Mouse (Mus musculus) lung, postnatal 10 days (tissue): ENCODE measurements at regions not wholly inside any gene's neighbourhood (a gene's known extent, or its start where the extent isn't known, plus 50 kb on each side); places are given as distances from the start of the nearest gene placed in this dataset.

ENCODE experiments used
- DNase-seq: peaks from one replicate; pipeline ENCODE4 v3.0.0; 2021

DNA sequence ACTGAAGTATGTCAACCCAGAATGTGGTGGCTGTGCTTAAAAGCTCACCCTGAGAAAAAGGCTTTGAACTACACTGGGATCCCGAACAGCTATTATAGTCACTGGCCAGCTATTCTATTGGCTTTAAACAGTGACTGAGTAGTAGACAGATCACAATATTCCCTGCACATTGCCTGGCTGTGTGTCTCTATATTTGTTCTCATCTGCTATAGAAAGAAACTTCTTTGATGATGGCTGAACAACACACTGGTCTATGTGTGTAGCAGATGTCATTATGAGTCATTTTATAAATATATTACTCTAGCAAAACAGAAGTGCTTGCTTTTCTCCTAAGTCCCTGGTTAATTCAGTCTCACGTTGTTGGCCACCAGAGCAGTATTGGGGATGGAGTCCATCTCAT lies 152.1 kb upstream of the Slco6d1 start:
- DNase-seq, result no peak

DNA sequence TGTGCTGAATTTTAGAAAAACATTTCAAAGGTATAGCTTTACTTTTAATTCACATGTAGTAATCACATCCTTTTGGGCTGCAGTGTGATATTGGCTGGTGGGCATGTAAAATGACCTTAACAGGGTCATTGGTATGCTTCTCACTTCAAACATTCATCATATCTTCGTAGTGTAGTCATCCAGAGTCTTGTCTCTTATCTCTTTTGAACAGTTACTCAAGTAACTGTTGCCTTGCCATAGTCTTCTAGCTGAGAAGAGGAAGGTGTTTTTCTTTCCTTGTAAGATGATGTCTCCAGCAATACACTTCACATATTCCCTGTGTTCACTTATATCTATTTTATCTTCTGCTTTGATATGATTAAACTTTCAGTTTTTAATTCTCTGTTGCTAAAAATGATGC lies 150.7 kb upstream of the Slco6d1 start:
- DNase-seq, result no peak

DNA sequence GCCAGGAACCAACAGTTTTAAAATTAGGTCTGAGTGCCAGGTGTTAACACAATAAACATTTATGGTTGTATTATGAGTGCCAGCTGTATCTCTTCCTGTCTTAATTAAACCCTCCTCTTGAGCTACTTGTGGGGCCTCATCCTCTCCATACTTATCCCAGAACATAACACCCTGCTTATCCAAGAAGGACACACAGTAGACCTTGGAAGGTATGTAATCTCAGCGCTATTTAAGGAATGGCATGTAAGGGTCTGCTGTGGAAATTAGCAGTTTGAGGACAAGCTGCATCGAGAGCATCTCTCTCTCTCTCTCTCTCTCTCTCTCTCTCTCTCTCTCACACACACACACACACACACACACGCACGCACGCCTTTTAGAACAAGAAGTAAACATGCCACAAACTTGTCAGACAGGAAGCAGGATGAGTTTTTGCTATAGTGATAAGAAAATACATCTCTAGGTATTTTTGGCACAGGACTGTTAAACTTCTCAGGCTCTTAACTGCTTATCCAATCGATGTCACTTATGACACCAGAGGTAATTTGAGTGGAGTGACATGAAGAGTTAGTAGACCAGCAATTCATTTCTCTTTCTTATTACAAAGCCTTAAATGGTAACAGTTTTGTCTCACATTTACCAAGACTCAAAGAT lies 146.8 kb upstream of the Slco6d1 start:
- DNase-seq, result no peak

DNA sequence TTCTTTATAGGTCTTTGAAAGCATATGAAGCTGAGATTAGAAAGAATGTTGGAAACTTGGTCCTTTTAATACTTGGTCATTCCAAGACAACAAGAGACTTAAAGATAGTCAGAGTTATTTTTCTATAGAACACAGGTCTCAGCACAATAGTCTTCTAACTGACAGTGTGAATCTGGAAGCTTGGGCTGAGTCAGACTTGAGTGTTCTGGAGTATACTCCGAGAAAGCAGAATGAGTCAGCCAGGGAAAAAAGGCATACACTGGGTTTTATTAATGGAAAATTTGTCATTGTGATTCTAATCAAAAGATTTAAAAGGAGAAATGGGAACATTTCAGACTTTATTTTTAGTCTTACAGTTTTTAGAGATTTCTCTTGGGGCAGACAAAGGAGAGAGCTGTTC lies 145.4 kb upstream of the Slco6d1 start:
- no peak for DNase-seq

DNA sequence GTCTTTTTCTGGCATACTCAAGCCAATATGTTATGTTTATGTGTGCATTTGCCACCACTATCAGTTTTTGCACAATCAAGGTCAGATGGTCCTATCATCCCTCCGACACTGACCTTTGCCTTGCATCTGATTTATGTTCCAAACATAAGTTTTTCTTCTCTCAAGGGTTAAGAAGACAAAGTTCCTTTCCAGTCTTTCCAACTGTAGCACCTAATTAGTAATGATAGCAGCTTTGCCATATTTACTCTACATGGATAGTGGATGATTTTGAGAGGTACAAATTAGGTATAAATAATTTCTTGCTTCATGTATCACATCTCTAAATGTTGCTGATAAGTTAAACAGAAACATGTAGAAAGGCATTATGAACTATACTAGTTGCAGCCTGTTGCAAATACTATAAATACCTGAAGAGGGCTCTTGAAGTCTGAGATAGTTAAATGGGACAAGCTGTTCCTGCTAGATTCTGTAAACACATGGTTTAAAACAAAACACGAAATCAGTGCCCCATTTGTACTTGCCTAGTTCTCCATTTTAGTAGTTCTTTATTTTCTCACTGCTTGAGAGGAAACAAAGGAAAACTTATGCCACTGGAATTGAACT lies 141.4 kb upstream of the Slco6d1 start:
- DNase-seq, result peak; percentile 4

DNA sequence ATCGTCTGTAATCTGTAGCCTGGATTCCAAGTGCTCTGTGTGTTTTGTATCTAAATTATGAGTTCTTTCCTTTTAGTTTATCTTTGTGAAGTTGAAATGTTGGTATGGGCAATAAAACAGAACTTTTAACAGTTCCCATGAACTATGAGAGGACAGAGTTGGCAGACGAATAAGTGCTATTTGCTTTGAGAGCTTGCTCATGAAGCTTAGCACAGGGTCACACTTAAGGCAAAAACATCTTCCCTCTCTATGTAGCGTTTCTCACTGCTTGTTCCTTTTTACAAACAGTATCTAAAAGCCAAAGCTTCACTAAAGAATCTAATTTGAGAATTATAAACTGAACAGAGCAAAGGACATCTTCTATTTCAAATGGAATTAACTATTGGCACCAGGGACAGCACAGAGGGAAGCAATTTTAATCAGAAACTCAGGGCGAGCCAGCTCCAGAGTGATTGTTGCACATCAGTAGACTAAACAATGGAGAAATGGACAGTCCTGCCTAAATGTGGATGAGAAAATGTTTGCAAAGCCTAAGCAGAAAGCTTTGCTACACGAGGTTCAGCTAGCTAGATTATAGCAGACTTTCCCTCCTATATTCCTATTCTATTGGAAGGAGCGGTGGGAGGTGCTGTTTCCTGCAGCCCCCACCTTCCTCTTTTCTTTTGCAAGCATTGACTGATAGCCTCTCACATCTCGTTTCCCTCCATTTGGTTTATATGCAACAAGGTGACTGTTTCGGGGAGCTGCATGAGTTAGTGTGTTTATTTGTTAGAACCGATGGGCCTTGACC lies 140.5 kb upstream of the Slco6d1 start:
- DNase-seq, result peak; percentile 46

DNA sequence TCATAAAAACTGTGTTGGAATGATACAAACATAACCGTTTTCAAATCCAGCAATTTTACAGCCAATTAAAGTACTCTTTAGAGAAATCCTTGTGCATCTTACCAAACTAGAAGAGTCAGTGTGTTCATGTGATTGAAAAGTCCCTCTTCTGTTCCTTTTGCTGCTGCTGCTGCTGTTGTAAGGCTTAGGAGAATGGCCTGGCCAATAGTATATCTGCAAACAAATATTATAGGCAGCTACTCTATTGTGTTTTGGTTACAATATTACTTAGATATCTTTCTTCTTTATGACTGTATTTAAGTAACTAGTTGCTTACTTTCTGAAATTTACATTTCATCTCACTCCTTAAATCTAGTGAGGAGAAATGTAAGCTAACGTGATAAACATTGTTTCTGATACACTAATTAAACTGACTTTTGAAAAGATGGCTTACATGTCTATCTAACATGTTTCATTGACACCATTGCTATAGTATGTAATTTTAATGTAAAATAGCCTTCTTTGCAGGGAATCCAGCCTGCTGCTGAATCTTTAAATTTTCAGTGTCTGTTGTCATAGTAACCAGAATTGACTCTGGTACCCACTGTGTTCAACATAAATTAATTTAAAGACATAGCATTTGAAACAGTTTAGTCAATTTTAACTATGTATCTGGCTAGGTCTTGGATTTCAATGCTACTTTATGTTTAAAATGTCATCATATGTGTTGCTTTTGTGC lies 139.7 kb upstream of the Slco6d1 start:
- DNase-seq, result no peak

DNA sequence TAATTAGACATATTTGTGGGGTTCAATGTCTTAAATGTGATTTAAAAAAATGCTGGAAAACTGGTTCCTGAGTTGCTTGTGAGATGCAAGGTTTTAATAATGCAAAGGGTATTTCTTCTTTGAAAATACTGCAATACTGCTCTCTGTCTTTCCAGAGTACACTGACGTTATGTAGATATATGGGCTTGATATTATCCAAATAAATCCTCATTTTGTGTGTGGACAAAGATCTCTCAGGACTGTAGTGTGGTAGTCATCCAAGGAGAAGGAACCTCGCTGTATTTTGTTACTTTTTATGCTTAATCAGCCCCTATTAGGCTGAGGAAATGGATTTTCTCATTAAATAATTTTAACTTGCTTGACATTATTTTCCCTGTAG lies 139.2 kb upstream of the Slco6d1 start:
- no peak for DNase-seq

DNA sequence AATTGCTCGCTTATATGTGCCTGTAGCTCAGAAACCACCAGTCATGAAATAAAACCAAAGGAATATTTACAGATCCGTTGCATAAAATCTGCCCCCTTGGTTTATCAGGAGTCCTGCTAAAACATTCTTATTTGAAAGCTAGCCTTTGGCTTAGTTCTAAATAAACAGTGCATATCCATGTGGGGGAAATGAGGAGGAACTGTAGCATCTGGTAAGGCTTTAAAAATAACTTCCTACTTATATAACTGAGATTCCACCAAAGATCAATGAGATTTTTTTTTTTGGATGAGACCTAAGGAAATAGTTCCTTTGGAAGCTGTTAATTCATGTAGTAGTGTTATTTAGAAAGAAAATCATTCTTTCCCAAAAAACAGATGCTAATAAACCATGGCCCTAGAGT lies 117.8 kb upstream of the Slco6d1 start:
- no peak for DNase-seq

DNA sequence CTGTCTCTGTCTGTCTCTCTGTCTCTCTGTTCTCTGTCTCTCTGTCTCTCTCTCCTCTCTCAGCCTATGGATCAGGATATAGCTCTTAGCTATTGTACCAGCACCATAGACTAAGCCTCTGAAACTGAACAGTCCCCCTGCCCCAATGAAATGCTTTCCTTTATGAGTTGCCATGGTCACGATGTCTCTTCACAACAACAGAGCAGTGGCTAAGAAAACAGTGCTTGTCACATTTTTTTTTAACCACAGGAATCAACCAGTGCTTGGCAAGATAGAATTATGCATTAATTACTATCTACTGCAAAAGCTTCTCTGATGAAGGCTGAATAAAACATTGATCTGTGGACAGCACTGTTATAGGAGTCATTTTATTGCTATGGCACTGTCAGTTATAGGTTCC lies 114.6 kb upstream of the Slco6d1 start:
- no peak for DNase-seq

DNA sequence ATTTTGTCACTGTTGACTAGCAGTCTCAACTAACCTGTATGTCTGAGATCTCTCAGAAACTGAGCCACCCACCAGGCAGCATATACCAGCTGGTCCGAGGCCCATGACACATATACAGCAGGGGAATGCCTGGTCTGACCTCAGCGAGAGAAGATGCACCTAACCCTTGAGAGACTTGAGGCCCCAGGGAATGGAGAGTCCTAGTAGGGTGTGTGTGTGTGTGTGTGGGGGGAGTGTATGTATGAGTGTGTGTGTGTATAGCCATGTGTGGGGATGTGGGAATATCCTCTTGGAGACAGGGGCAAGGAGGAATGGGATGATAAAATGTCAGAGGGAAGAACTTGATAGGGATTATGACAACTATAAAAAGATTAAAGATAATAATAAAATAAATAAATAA lies 113.4 kb upstream of the Slco6d1 start:
- no peak for DNase-seq

DNA sequence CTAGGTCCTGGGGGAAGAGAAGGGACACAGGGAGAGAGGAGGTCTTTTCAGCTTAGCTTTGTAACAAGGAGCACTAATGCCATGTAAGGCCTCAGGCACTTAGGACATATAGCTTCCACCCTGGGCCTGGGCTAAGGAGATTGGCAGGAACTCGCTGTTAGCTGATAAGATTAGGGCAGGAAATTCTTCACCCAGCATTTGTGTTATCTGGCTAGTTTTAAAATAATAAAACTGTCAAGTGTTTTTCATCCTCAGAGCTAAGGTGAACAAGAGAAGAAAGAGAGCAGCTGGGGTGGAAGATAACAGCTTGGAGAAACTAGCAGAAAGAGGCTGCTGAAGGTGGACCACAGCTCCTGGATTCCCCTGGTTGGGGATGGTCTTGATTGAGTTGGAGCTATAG lies 111.0 kb upstream of the Slco6d1 start:
- no peak for DNase-seq

DNA sequence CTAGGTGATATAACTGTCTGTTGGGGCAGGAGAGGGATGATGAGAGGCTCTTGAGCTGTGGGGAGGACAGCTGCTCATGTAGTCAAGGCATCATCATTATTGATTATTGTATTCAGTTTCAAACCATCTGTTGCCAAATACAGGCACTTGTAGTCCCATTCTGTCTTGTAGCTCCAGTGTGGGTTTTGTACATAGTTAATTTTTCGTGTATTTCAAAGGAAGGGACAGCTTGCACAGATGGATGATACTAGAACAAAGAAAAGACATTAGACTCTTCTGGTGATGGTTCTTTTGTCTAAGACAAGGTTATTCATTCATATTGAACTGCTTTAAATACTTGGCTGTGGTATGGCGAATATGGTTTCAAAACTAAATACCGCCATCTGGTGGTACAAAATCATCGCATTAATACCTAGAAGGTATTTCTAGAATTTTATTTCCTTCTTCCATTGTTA lies 70.8 kb upstream of the Slco6d1 start:
- DNase-seq, result peak; percentile 41

DNA sequence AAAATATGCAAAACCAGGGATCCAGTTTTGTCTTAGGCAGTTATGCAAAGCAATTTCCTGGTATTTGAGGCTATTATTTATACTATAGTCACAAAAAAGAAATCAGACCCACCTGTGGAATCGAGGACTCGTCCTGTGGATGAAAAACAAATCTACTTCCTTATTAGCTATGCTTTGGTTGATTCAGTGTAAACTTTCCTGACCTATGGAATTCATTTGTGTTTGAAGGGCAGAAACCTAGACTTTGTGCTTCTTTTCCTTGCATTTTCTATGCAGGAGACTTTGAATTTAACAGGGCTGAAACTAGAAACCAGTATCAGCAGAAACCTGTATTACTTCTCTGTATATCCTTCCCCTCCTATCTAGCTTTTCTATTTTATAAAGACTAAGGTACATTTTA lies 70.2 kb upstream of the Slco6d1 start:
- DNase-seq, result no peak

DNA sequence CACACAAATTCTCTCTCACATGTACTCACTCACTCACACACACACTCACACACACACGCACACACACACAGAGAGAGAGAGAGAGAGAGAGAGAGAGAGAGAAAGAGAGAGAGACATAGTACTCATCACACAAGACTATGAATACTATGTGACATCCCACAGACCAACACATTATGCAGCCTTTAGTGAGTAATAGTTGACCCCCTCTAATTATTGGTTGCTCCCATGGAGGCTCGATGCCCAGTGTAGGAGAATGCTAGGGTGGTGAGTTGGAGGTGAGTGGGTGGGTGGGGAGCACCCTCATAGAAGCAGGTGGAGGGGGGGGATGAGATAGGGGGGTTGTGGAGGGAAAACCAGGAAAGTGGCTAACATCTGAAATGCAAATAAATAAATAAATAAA lies 69.4 kb upstream of the Slco6d1 start:
- no peak for DNase-seq
